Mouse (Mus musculus) mature B cell (primary cell): ENCODE data around the gene Traf3ip1.

Experiments
- in situ Hi-C: fragments of 300-500 bp; cut with MboI; formaldehyde crosslinking; loops from 2 replicates; pipeline ENCODE4 v1.14.3; 2019

The Traf3ip1 gene

DNA sequence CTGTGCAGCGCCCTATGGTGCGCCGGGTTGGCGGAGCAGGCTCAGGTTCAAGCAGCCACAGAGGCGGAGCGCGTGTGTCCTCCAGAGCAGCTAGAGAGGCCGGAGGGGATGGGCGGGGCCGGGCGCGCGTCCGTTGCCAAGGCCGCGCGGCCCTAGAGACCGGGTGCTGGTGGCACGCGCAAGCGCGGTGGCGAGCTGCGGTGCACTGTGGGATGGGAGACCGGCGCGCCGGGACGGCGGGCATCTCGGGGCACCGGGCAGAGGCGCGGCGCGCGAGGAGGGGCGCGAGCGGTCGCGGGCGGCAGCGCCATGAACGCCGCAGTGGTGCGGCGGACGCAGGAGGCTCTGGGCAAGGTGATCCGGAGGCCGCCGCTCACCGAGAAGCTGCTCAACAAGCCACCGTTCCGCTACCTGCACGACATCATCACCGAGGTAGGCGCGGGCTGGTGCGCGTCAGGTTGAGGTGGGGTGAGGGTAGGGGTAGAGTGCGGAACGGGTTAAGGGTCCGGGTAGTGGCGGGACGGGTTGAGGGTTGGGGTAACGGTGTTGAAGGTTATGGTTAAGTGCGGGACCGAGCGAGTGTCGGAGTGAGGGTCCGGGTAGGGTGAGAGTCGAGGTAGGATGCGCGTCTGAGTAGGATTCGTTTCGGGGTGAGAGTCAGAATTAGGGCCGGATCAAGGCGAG lies at the start of gene Traf3ip1:
Gene Traf3ip1, plus strand, starts transcription at position 191 of the 684 bp plus-strand sequence.
- in situ Hi-C loops = no loop called here

DNA sequence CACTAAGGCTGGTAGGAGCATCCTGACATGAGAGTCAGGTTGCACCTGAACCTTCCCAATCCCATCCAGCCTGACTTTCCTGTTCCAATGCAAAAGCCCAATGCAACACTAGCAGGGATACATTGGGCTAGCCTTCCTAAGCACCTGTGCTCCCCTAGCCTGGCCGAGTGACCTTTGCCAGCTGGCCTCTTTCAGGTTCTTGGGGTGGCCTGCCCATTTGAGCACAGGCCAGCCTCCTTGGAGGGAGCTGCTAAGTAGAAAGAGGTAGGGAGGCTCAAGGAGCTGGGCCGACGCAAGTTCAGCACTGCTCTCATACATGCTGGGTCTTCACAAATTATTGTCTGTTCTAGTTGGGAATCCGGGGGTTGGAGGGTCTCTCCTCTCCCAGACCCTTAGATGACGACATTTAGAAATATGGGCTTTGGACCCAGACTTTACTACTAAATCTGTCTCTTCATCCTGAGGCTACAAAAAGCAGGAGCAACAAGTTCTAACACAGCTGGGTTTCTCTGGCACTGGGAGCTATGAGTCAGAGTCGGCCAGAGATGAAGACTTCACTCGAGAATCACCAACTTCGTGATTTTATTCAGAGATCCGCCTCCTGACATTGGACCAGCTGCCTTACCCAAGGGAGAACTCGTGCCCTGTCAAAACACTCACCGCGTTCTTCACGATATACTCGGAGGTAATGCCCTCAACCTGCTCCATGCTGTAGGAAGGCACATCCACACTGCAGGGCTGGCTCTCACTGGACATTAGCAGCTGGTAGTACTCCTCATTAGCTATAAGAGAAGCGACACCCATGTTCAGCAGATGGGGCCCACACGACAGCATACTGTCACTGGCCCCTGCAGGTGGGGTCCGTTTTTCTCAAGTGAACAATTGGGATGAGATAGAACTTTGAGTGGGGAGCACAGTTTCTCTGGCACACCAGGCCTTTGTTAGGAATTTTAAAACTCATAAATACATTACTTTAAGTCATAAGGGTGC lies 49.3 kb upstream of the Traf3ip1 start:
- in situ Hi-C loops = no loop called here

DNA sequence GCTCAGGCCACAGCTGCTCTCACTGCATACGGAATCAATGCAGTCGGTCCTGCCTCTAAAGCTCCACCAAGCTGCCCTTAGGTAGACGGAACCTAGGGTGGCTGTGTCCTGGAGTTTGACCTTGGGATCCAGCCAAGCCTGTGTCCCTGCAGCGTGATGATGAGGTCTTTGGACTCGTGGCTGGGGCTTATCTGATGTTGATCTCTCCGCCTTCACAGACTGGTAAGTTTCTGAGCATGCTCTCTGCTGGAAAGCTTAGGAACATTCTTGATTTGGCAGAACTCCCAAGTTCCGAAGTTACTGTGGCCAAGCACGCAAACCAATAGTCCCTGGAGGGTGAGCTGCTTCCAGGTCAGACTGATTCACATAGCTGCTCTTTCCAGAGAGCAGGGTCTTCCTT lies 48.4 kb upstream of the Traf3ip1 start:
- in situ Hi-C loops = no loop called here

DNA sequence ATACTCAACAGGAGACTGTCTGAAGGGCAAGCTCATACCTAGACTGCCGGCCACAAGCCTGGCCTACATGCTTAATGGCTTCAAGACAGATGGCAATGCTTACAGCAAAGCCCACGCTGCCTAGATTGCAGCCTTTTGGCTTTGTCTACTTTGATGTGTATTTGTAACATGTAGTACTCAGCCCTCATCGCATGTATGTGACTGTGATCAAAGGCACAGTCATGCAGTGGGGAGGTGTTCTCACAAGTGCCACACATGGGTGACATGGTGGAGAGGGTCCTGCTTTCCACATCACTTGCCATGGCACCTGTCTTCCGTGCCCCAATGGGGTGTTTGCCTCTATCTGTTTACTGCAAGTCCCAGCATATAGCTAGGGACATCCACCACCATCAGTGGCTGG lies 47.9 kb upstream of the Traf3ip1 start:
- in situ Hi-C loops = no loop called here

DNA sequence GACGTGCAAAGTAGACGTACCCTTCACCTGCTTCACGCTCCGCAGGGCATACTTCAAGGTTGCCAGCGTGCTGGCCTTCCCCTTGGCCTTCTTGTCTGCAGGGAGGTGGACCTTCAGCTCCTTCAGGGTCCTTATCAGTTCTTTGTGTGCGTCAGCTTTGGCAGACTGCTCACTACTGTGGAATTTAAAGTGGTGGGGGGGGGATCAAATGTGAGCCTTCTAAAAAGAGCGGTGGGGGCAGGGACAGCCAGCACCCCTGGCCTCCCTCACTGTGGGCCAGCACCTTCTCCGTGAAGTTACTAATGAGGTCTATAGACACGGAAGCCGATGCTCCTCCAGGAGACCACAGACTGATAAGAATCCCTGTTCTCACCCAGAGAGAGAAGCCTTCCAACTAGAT lies 45.8 kb upstream of the Traf3ip1 start:
- in situ Hi-C loops = no loop called here

DNA sequence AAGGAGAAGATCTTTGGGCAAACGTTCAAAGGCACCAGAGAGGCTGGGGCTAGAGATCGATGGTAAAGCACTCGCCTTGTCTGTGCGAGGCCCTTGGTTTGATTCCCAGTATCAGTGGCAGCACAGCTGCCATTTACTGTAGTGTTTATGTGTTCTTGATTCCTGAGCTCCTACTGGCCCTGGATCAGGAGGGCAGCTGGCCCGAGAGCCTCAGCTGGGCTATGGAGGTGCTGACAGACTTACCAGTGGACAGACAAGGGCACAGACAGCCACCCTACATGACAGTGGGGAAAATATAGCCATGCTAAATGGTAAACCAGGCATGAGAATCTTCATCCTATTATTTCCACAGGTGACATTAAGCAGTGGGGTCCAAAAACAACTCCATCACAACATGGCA lies 43.6 kb upstream of the Traf3ip1 start:
- in situ Hi-C loops = no loop called here

DNA sequence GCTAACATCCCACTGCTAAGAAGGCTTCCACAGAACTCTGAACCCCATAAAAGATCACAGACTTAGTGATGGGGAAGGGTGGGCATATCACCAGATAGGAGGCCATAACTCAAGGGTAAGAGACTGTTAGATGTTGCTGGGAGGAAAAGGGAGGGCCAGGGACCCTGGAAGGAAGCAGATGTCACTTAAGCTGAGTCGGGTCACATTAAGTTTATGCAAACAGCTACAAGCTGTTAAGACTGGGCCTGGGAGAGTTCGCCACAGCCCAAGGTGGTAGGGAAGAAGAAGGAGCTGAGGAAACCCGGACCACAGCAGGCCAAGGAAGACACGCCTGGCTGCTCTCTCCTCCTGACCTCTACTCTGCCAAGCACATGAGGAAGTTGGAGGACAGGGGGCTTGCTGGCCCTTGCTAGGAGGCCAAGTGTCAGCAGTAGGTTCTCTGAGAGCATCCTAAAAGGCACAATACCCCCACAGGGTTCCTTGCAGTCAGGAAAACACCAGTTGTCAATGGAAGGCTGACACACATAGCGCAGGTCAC lies 42.8 kb upstream of the Traf3ip1 start:
- in situ Hi-C loops = no loop called here

DNA sequence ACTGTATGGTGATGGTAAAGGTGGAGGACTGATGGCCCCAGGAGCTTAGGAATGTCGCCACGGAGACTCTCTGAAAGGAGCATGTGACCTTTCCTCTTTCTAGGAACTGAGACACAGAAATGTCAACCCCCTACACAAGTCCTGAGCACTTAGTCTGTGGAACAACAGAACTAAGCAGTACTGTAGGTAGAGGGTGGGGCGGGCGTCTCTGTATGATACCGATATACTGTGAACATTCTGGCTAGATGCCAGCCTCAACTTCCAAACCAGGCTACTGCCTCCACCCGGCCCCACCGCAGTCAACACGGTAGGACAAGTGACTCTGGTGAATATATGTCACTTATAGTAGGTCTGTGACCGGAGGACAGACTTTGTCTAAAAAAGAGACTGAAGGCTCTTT lies 40.5 kb upstream of the Traf3ip1 start:
- in situ Hi-C loops = no loop called here

DNA sequence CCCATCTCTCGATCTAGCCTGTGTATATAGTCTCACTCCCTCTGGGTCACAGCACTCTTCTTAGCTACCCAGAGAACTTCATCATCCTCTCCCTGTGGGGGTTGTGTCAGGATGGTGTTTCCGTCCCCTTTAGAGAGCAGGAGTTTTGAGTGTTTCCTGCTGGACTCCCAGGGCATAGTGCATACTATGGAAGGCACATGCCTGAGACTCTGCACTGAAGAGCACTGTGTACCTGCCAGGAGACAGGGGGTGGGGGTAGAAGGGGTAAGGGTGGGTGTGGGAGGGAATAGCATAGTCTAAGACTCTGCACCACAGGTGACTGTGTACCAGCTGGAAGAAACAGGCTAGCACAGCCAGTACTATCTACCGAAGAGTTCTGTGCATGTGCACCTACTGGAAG lies 40.1 kb upstream of the Traf3ip1 start:
- in situ Hi-C loops = no loop called here

DNA sequence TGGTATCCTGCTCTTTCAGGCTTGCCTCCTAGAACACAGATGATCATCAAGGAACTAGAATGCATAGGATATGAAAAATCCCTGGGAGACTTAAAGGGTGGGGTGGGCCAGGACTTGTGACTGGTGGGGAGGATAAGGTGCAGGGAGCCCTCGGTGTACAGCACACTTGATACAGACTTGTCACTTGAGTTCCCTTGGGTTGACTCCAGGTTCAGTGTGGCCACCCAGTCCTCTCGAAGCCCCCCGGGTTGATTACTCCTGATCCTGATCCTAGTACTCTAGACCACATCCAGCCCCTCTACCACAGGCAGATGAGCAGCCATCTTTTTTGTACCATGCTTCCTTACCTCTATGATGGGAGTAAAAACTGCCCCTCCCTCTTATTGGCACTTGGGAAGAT lies 39.5 kb upstream of the Traf3ip1 start:
- in situ Hi-C loops = no loop called here

DNA sequence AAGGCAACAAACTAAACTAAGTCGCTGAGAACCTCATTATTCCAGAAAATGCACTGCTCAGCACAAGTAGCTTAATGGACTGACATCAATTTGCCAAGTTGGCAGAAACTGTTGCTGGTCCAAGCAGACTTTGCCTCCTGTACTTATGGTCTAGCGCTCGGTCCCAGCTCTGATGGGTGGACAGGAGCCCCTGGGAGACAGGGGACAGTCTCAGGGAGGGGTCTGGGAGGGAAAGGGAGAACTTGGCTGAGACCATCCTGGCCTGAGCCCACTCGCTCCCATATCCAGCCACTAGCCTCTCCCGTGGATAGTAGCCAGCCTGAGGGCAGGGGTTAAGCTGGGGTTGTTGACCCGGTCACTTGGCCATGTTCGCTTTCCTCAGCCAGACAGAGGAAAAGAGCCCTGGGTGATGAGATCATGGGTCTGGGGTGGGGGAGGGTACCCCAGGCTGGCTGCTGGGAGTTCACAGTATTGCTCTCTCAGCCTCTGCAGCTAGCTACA lies 38.7 kb upstream of the Traf3ip1 start:
- in situ Hi-C loops = no loop called here

DNA sequence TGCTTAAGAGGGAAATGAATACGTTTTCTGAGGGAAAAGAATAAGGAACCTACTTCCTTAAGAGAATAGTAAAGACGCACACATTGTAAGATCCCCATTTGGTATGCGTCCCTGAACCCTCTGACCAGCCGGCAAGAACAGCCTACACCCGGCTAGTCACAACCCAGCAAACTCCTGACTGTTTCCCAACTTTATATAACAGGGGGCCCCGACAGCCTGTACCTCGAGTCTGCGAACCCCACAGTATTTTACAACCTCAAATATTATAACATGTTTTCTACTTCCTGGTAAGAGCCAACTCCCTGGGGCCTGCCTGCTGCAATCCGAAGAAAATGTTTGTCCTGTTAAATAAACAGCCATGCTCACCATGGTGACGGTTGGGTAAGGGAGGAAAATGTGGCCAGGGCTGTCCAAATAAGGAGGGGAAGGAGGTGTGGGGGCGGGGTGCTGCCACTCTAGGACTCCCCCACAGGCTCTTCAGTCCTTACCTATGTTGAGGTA lies 38.1 kb upstream of the Traf3ip1 start:
- in situ Hi-C loops = no loop called here

DNA sequence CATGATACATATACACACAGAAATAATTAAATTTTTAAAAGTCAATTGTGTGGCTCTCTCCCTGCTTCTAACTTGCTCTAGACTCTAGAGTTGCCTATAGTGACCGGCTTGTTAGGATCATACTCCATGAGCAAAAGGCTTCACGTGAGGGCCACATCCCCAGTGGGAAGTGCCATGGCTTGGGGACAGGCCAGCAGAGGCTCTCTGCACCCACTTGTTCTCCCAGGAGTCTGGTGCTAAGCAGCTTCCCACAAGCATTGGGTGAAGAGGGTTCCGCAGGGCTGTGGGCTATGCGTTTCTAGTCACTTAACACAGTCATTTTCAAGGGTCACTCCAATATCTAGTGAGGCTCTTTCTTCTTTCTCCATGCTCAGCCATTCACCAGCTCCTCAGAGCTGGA lies 37.3 kb upstream of the Traf3ip1 start:
- in situ Hi-C loops = no loop called here

DNA sequence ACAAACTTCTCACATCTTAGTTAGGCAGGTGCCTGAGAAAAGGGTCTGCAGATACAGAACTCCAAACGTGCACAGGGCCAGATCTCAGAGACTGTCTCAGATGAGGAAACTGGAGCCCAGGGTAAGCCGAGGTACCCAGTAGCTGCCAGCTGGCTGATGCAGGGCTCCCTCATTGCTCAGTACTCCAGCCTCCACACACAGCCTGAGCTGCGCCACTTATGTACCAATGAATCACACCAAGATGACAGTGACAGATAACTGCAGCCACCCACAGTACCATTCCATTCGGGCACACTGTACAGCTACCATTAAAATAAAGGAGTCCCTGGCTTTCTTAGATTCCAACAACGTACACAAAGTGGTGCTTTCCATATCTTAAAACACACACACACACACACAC lies 36.7 kb upstream of the Traf3ip1 start:
- in situ Hi-C loops = no loop called here

DNA sequence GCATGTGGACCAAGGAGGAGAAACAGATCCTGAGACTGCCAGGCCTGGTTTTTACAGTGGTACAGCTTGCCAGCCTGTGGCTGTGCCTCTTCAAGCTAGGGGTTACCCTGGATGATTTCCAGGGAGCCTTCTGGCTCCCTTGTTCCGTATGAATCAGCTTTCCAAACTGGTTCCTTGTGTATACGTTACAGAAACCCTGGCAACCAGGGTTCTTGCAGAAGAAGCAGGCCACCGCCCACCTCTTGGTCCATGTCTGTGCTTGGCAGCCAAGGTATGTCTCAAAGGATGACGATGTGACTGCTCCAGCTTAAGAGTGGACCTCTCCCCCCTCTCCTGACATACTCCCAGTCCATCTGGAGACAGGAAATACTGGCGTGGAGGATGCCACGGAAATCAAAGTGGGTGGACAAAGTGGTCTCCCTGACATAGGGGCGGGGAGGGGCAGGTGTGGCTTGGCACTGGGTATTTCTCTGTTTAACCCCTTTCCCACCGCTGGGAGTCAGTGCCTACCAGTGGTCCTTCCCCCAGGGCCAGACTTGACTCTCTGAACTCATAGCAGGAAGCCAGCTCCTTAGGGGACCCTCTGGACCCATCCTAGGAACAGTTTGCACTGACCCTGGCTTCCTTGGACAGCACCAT lies 36.1 kb upstream of the Traf3ip1 start:
- in situ Hi-C loops = no loop called here

DNA sequence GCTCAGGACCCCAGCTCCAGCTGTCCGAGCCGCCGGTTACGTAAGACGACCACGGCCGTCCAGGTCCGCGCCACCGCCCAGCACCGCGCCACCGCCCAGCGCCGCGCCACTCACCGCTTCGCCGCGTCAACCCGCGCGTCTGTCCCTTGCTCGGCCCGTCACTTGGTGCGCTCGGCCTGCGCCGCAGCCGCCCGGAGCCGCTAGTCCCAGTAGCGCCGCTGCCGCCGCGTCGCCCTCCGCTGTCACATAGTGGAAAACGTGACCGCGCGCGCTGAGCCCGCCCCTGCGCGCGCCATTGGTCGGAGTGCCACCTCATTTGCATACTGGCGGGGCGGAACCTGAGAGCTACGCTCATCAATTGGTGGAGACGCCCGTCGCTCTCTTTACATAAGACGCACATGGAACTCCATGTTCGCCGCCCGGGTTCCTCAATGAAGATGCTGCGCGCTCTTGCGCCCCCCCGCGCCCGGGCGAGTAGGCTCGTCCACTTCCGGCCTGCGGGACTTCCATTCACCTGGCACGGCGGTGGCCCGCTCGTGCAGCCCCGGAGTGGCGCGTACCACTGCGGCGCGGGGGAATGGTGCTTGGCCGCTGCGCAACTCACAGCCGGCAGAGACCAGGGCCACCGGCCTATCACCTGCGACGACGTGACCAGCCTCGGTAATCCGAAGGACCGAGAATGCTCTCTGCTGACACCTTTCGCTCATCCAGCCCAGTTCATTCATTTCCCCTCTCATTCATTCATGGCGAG lies 35.2 kb upstream of the Traf3ip1 start, which contains the start of gene Per2:
Gene Per2, minus strand, starts transcription at position 266 of the 751 bp plus-strand sequence.
- in situ Hi-C loops = no loop called here

DNA sequence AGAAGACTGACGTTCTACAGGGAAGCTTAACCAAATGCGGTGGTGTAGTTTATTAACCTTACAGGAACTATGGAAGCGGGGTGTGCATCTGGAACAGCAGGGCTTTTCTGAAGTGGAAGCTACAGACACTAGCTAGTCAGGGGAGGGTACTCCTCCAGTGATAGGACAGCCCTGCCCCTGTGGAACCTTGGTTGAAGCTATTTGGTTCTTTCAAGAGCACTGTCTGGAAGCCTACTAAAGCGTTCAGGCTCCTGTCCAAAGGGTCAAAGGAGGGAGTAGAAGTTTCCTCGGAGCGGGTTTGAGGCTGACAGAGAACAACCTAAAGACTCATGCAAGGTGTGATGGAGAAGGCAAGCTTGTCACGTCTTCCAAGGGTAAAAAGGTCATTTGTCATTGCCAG lies 34.4 kb upstream of the Traf3ip1 start:
- in situ Hi-C loops = no loop called here

DNA sequence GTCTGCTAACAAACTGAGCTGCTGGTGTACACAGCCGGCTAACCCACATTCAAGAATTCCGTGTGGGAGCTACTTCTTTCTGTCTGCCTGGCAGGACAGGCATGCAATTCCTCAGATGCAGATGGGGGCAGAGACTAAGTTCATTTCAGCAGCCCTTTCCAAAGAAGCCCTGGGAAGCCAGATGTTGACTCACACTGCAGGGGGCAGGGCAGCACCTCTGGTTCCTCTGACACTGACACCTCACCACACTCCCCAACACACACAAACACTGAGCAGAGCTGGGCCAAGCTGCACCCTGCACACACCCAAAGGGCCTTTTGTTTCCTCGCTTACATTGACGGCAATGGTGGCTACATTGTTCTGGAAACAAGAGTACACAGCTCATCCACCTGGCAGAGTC lies 33.9 kb upstream of the Traf3ip1 start:
- in situ Hi-C loops = no loop called here

DNA sequence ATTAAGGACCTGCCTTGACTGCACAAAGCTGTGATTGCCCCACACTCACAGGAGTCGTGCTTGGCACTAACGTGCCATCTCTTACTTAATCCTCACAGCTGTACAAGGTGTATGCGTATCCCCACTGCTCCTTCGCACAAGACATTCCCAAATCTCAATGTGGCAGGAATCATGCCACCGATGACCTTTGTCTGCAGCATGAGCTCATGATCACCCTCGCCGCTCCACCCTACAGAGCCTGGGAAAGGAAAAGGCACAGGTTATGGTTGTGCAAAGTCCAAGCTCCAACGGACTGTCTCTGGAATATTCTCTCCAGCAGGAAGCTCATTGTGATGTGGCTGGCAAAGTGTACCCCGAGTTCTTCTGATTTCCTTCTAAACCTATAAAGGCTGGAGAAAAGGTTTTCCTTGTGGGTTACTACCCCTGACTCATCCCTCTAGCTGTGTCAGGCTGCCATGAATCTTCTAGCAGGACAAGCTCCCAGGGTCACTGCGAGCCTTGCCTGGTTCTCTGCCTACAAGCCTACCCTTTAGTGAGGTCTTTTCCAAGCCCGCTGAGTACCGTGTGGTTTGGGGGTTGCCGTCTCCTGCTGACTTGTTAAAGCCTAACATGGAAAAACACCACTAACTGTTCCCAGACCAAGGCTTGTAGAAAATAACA lies 31.0 kb upstream of the Traf3ip1 start:
- in situ Hi-C loops = no loop called here

DNA sequence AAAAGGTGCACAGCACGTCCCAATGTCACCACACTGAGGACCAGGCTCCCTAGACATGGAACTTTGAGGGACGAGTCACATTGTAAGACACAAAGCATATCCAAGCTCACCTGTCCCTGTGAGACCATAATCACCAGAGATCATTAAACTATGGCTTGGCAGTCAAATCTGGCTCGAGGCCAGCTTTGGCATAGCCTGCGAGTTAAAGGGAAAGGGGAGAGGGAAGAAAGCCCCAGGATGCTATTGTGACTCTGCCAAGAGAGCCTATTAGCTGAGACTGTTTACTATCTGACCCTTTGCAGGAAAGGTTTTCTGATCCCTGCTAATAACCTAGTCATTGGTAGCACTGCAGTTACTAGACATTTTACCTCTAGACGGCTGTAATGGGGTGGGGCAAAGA lies 30.0 kb upstream of the Traf3ip1 start:
- in situ Hi-C loops = no loop called here

DNA sequence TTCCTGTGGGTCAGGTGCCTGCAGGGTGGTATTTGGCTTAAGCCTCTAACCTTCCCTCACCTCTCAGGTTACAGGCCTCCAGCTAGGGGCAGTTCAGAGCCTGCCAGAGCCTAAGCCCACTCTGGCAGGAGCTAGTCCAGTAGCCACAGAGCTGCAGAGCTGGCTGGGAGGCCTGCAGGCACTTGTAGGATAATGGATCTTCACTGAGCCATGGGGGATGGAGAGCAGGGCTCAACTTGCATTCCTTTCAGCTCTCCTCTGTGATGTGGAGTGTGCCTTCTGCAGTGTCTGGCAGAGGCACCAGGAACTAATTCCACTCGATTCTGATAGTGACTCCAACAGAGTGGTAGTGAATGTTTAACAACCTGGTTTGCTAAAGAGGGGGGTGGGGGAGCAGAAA lies 29.2 kb upstream of the Traf3ip1 start:
- in situ Hi-C loops = no loop called here
